8 mouse cellular contexts compared by ENCODE assay signal in the genomic region with DNA sequence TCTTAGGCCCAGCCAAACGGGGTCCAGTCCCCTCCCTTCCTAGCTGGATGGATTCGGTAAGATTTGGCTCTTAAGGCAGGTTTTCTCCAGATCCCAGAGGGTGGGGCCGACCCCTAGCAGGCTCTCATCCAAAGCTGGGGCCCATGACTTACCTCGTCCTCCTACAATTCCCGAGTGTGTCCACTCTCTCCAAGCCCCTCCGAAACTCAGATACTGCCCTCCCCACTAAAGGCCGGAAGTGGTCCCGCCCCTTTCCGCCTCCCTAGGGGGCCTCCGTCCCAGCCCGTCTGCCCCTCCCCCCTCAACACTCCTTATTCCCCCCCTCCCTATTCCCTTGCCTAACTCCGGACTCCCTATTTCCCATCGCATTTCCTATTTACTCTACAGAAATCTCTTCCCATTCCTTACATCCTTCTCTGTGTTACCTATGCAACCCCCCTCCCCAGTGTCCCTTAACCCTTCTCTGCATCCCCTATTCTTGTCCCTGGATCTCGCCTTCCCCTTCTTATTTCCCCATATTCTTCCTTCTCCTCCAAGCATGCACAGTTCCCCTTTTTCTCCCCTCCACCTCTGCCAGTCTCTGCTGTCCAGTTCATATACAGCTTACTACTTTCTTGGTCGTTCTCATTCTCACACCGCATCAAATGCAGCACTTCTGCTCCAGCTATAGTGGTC. TPM values are rescaled to one million over a fixed set of nuclear protein-coding genes. Genes with fewer than 3 reads are reported as not detected.
DNase-seq lines count a peak whose midpoint lies in the region; ATAC-seq lines count a peak whose summit lies in the region.

No protein-coding gene starts in this region.

- intact Hi-C loops in heart, postnatal 36 days (cut with DNase I), result loop anchor here (5.0 to 10.0 kb wide), 2 partner anchors 144 to 271 kb away; no protein-coding TSS in a partner anchor

- H3K4me2 ChIP-seq in forebrain, embryonic 12.5 days, result peak overlapping the region; percentile 55

- peak overlapping the region; percentile 48 for H3K9ac ChIP-seq in forebrain, embryonic 12.5 days

- ATAC-seq in forebrain, embryonic 12.5 days (ENCODE audit: low FRiP score), result peak; percentile 71; the same call in 1 of the 2 replicates

- peaks cover 5% of the 10 kb centered on the region; the same call in 1 of the 2 replicates for H3K27me3 ChIP-seq in forebrain, embryonic 12.5 days

- peak overlapping the region; percentile 79 for H3K27ac ChIP-seq in forebrain, embryonic 12.5 days

- no peaks in the 10 kb centered on the region for H3K4me1 ChIP-seq in forebrain, embryonic 12.5 days

- WGBS in forebrain, embryonic 12.5 days, result 16% methylated on average over 16 of the region's 16 CpGs

- peaks cover 23% of the 10 kb centered on the region for H3K36me3 ChIP-seq in forebrain, embryonic 12.5 days (replicated peaks)

- H3K9me3 ChIP-seq in forebrain, embryonic 12.5 days, result no peaks in the 10 kb centered on the region

- peak; percentile 19 for DNase-seq in CD4-positive helper T cell, adult 2 months (ENCODE audit: low read depth, low spot score)
- DNase-seq in adrenal gland, postnatal 25 days, result peak; percentile 45
- peak; percentile 37 to 38 for DNase-seq in heart, postnatal 36 days
- peak; percentile 76 to 78 for DNase-seq in kidney, postnatal 4 days
- DNase-seq in lung, postnatal 14 days, result peak; percentile 50
- DNase-seq in retina, embryonic 14.5 days (ENCODE audit: low spot score), result peak; percentile 52
- no peak for DNase-seq in B cell, adult 2 months

- peak overlapping the region; percentile 47 for H3K4me3 ChIP-seq in forebrain, embryonic 12.5 days (replicated peaks)

RNA-seq across cellular contexts. Expression of a gene that starts 0.5 kb away (rescaled TPM):
- 100 and 126 TPM in 2 replicates for total RNA-seq in adrenal gland, postnatal 25 days (2021)
- 257 and 277 TPM in 2 replicates for polyA plus RNA-seq in forebrain, embryonic 12.5 days (2016; fragmentation: Nextera tagmentation; extraction: Ambion mirVana)
- total RNA-seq in heart, postnatal 36 days (2021), result 10 to 100 TPM; 23.4 to 30.2 TPM

Comparison
In these comparisons a context has a peak if more than half of its experiments do, and no peak if none do; other contexts are left out.
1. DNase-seq: peak in CD4-positive helper T cell, adult 2 months (single experiment), adrenal gland, postnatal 25 days (single experiment), heart, postnatal 36 days (2 of 2), kidney, postnatal 4 days (2 of 2), lung, postnatal 14 days (single experiment) and retina, embryonic 14.5 days (single experiment); none in B cell, adult 2 months (0 of 2).